Mouse (Mus musculus): ENCODE measurements around the gene Fras1.

- TF ChIP-seq POLR2A (IDR thresholded peaks at IDR 0.05; ENCODE audit: insufficient read length, low read depth) (no peak), E2F4 (IDR thresholded peaks at IDR 0.05; ENCODE audit: insufficient read depth) (no peak), SRF (IDR thresholded peaks at IDR 0.05; ENCODE audit: control insufficient read depth, insufficient read length, low read depth) (no peak), POLR2AphosphoS2 (IDR thresholded peaks at IDR 0.05; ENCODE audit: insufficient read length, low read depth) (no peak), MYOD1 (IDR thresholded peaks at IDR 0.05; ENCODE audit: control insufficient read depth in 1 of 3, insufficient read length in 2 of 3, low read depth in 2 of 3) (no peak)
Measured at GRCm38 (mm10) chr5:96408291-96408690, 34.5 kb downstream of the Fras1 start.
